Mouse (Mus musculus) megakaryocyte-erythroid progenitor cell, adult 5-6 weeks (primary cell): ENCODE measurements around the gene Zfp184. TPM values are rescaled to one million over a fixed set of nuclear protein-coding genes. Genes with fewer than 3 reads are reported as not detected.

ENCODE experiments used
- ATAC-seq: replicated peaks from 2 replicates; pipeline ENCODE4 v1.8.0; 2016; ENCODE audit warnings: mild to moderate bottlenecking, inconsistent platforms; ENCODE audit not compliant: severe bottlenecking, poor library complexity, low FRiP score, low TSS enrichment
- total RNA-seq, 2 experiments: library from RNA; stranded (forward) in 1 of 2; stranded (reverse) in 1 of 2; fragments of 200-1000, 215-1000 nt in 1 of 2; fragments of >200 nt in 1 of 2; fragmentation: Nextera tagmentation in 1 of 2; gene quantifications; 2 replicates each; pipeline ENCODE4 v1.2.3; 2014 to 2017

Zfp184 gene
- total RNA-seq, 2 experiments from 2014 or later, result 2.5 to 3.1 TPM

GRCm38 (mm10) chr13:22006334-22007120 lies 61.6 kb downstream of the Zfp184 start:
- ATAC-seq, result peak; percentile 60

DNA sequence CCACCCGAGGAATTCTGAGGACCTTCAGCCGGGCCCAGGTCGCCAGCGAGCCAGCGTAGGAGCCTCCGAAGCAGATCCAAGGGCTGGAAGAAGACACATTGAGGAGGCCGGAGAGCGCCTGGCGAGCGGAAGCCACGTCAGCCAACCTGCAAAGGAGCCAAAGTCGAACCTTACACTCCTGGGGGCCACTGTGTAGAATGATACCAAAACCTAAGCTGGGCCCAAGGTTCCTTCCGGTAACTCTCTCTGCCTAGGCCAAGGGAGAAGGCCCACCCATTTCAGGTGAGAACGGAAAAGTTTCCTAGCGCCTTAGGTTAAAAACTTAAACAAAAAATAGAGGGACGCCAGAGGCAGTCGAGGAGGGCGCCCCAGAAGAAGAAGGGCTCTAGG lies 62.2 kb downstream of the Zfp184 start:
- ATAC-seq, result no peak

GRCm38 (mm10) chr13:22007872-22008271 lies 63.0 kb downstream of the Zfp184 start:
- ATAC-seq, result no peak

GRCm38 (mm10) chr13:22008707-22009106 lies 63.8 kb downstream of the Zfp184 start:
- ATAC-seq, result no peak

DNA sequence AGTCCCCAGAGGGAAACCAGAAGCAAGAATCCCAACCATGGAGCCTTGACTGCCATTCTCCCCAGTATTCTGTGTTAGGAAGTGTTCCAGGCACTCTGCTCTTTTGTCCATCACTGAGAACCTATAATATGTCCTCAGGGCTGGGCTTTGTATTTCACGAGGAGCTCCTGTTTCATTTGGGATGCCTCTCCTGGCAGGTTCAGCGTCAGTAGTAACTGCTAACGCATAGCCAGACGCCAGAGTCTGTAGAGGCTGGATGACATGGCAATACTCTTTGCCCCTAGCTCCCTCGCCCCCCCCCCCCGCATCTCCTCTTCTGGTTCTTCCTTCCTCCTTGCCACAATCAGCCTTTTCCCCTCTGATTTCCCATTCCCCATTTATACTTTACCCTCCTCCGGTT lies 64.7 kb downstream of the Zfp184 start, which contains the start of gene Prss16:
Prss16 (minus strand) TSS at position 101 of the 400 bp plus-strand sequence.
- ATAC-seq, result no peak

Other genes with a start within 250 kb of the Zfp184 start
- gene Olfr1359, start 247.0 kb upstream of the Zfp184 start, total RNA-seq (2014; fragmentation: Nextera tagmentation), result not detected in 2 replicates
- gene Olfr1359, start 247.0 kb upstream of the Zfp184 start, total RNA-seq (2017), result not detected in 2 replicates
- gene Hist1h2bl, start 229.0 kb upstream of the Zfp184 start, total RNA-seq (2014; fragmentation: Nextera tagmentation), result 430 and 709 TPM in 2 replicates
- gene Hist1h2bl, start 229.0 kb upstream of the Zfp184 start, total RNA-seq (2017), result 345 and 387 TPM in 2 replicates
- 3.0 and 26.7 TPM in 2 replicates for gene Hist1h2ai, start 228.7 kb upstream of the Zfp184 start, total RNA-seq (2014; fragmentation: Nextera tagmentation)
- gene Hist1h2ai, start 228.7 kb upstream of the Zfp184 start, total RNA-seq (2017), result 582 and 1,238 TPM in 2 replicates
- gene Hist1h3h, start 227.4 kb upstream of the Zfp184 start, total RNA-seq (2014; fragmentation: Nextera tagmentation), result 21.9 TPM in 1 of 2 replicates, not detected in the other
- gene Hist1h3h, start 227.4 kb upstream of the Zfp184 start, total RNA-seq (2017), result 175 and 228 TPM in 2 replicates
- gene Hist1h2bm, start 223.1 kb upstream of the Zfp184 start, total RNA-seq (2014; fragmentation: Nextera tagmentation), result 242 and 265 TPM in 2 replicates
- gene Hist1h2bm, start 223.1 kb upstream of the Zfp184 start, total RNA-seq (2017), result 262 and 417 TPM in 2 replicates
- 3.8 and 29.3 TPM in 2 replicates for gene Hist1h4j, start 210.0 kb upstream of the Zfp184 start, total RNA-seq (2014; fragmentation: Nextera tagmentation)
- gene Hist1h4j, start 210.0 kb upstream of the Zfp184 start, total RNA-seq (2017), result 302 and 554 TPM in 2 replicates
- gene Hist1h4k, start 194.6 kb upstream of the Zfp184 start, total RNA-seq (2014; fragmentation: Nextera tagmentation), result 396 and 799 TPM in 2 replicates
- gene Hist1h4k, start 194.6 kb upstream of the Zfp184 start, total RNA-seq (2017), result 1,621 and 1,651 TPM in 2 replicates
- gene Hist1h2ak, start 191.3 kb upstream of the Zfp184 start, total RNA-seq (2014; fragmentation: Nextera tagmentation), result 179 and 217 TPM in 2 replicates
- 715 and 1,091 TPM in 2 replicates for gene Hist1h2ak, start 191.3 kb upstream of the Zfp184 start, total RNA-seq (2017)
- gene Hist1h2bn, start 191.0 kb upstream of the Zfp184 start, total RNA-seq (2014; fragmentation: Nextera tagmentation), result 483 and 930 TPM in 2 replicates
- gene Hist1h2bn, start 191.0 kb upstream of the Zfp184 start, total RNA-seq (2017), result 1,170 and 1,659 TPM in 2 replicates
- 569 and 631 TPM in 2 replicates for gene Hist1h1b, start 164.5 kb upstream of the Zfp184 start, total RNA-seq (2014; fragmentation: Nextera tagmentation)
- gene Hist1h1b, start 164.5 kb upstream of the Zfp184 start, total RNA-seq (2017), result 1,368 and 2,131 TPM in 2 replicates
- 310 and 340 TPM in 2 replicates for gene Hist1h3i, start 161.7 kb upstream of the Zfp184 start, total RNA-seq (2014; fragmentation: Nextera tagmentation)
- 88.3 and 299 TPM in 2 replicates for gene Hist1h3i, start 161.7 kb upstream of the Zfp184 start, total RNA-seq (2017)
- 4.6 and 28.8 TPM in 2 replicates for gene Hist1h2an, start 157.9 kb upstream of the Zfp184 start, total RNA-seq (2014; fragmentation: Nextera tagmentation)
- 538 and 611 TPM in 2 replicates for gene Hist1h2an, start 157.9 kb upstream of the Zfp184 start, total RNA-seq (2017)
- 19.6 and 62.9 TPM in 2 replicates for gene Hist1h2bp, start 157.6 kb upstream of the Zfp184 start, total RNA-seq (2014; fragmentation: Nextera tagmentation)
- gene Hist1h2bp, start 157.6 kb upstream of the Zfp184 start, total RNA-seq (2017), result 33.7 and 54.7 TPM in 2 replicates
- gene Hist1h2bq, start 134.9 kb upstream of the Zfp184 start, total RNA-seq (2014; fragmentation: Nextera tagmentation), result 395 and 796 TPM in 2 replicates
- gene Hist1h2bq, start 134.9 kb upstream of the Zfp184 start, total RNA-seq (2017), result 0.72 and 1.2 TPM in 2 replicates
- not detected in 2 replicates for gene Hist1h2ao, start 134.6 kb upstream of the Zfp184 start, total RNA-seq (2014; fragmentation: Nextera tagmentation)
- gene Hist1h2ao, start 134.6 kb upstream of the Zfp184 start, total RNA-seq (2017), result not detected in 2 replicates
- 256 and 298 TPM in 2 replicates for gene Hist1h4m, start 133.3 kb upstream of the Zfp184 start, total RNA-seq (2014; fragmentation: Nextera tagmentation)
- 1,434 and 2,567 TPM in 2 replicates for gene Hist1h4m, start 133.3 kb upstream of the Zfp184 start, total RNA-seq (2017)
- 49.1 and 171 TPM in 2 replicates for gene Hist1h4n, start 112.9 kb upstream of the Zfp184 start, total RNA-seq (2014; fragmentation: Nextera tagmentation)
- 1,378 and 1,797 TPM in 2 replicates for gene Hist1h4n, start 112.9 kb upstream of the Zfp184 start, total RNA-seq (2017)
- gene Hist1h2ap, start 111.6 kb upstream of the Zfp184 start, total RNA-seq (2014; fragmentation: Nextera tagmentation), result 177 TPM in 2 replicates
- gene Hist1h2ap, start 111.6 kb upstream of the Zfp184 start, total RNA-seq (2017), result 4,662 and 4,902 TPM in 2 replicates
- 372 and 874 TPM in 2 replicates for gene Hist1h2br, start 111.4 kb upstream of the Zfp184 start, total RNA-seq (2014; fragmentation: Nextera tagmentation)
- 126 and 201 TPM in 2 replicates for gene Hist1h2br, start 111.4 kb upstream of the Zfp184 start, total RNA-seq (2017)
- not detected in 2 replicates for gene Pom121l2, start 36.1 kb downstream of the Zfp184 start, total RNA-seq (2014; fragmentation: Nextera tagmentation)
- gene Pom121l2, start 36.1 kb downstream of the Zfp184 start, total RNA-seq (2017), result not detected in 2 replicates
- gene Prss16, start 64.6 kb downstream of the Zfp184 start, total RNA-seq (2014; fragmentation: Nextera tagmentation), result not detected in 2 replicates
- gene Prss16, start 64.6 kb downstream of the Zfp184 start, total RNA-seq (2017), result 0.19 and 0.89 TPM in 2 replicates
- gene Hist1h2ah, start 90.5 kb downstream of the Zfp184 start, total RNA-seq (2014; fragmentation: Nextera tagmentation), result 11.1 TPM in 1 of 2 replicates, not detected in the other
- gene Hist1h2ah, start 90.5 kb downstream of the Zfp184 start, total RNA-seq (2017), result 482 and 578 TPM in 2 replicates
- 142 and 423 TPM in 2 replicates for gene Hist1h2bk, start 90.8 kb downstream of the Zfp184 start, total RNA-seq (2014; fragmentation: Nextera tagmentation)
- 812 and 1,118 TPM in 2 replicates for gene Hist1h2bk, start 90.8 kb downstream of the Zfp184 start, total RNA-seq (2017)
- gene Hist1h4i, start 96.3 kb downstream of the Zfp184 start, total RNA-seq (2014; fragmentation: Nextera tagmentation), result 56.5 and 110 TPM in 2 replicates
- 136 and 141 TPM in 2 replicates for gene Hist1h4i, start 96.3 kb downstream of the Zfp184 start, total RNA-seq (2017)
- gene Hist1h2ag, start 97.8 kb downstream of the Zfp184 start, total RNA-seq (2014; fragmentation: Nextera tagmentation), result 19.5 and 69.6 TPM in 2 replicates
- 882 and 1,306 TPM in 2 replicates for gene Hist1h2ag, start 97.8 kb downstream of the Zfp184 start, total RNA-seq (2017)
- gene Hist1h2bj, start 98.1 kb downstream of the Zfp184 start, total RNA-seq (2014; fragmentation: Nextera tagmentation), result 238 and 405 TPM in 2 replicates
- gene Hist1h2bj, start 98.1 kb downstream of the Zfp184 start, total RNA-seq (2017), result 313 and 664 TPM in 2 replicates
- not detected in 2 replicates for gene Vmn1r188, start 139.3 kb downstream of the Zfp184 start, total RNA-seq (2014; fragmentation: Nextera tagmentation)
- not detected in 2 replicates for gene Vmn1r188, start 139.3 kb downstream of the Zfp184 start, total RNA-seq (2017)
- not detected in 2 replicates for gene Vmn1r189, start 160.7 kb downstream of the Zfp184 start, total RNA-seq (2014; fragmentation: Nextera tagmentation)
- gene Vmn1r189, start 160.7 kb downstream of the Zfp184 start, total RNA-seq (2017), result not detected in 2 replicates
- not detected in 2 replicates for gene Vmn1r191, start 238.9 kb downstream of the Zfp184 start, total RNA-seq (2014; fragmentation: Nextera tagmentation)
- not detected in 2 replicates for gene Vmn1r191, start 238.9 kb downstream of the Zfp184 start, total RNA-seq (2017)
- not detected in 2 replicates for gene Vmn1r192, start 246.0 kb downstream of the Zfp184 start, total RNA-seq (2014; fragmentation: Nextera tagmentation)
- gene Vmn1r192, start 246.0 kb downstream of the Zfp184 start, total RNA-seq (2017), result not detected in 2 replicates